In genomic region chrX:72022750-72023398, GRCm38 (mm10) we compare ENCODE assay signal across 10 mouse cellular contexts. TPM values are rescaled to one million over a fixed set of nuclear protein-coding genes. Genes with fewer than 3 reads are reported as not detected.
A peak's percentile ranks its signal among the peaks of the same experiment; 100 is the strongest.
DNase-seq lines count a peak whose midpoint lies in the region; ATAC-seq and TF ChIP-seq lines count a peak whose summit lies in the region.
"Had no signal": no experiment of that assay in that cellular context is flagged by ENCODE, and none has a peak within 500 bp of the region (broad histone marks: within the 10 kb centered on the region; RNA-seq: fewer than 3 reads in every experiment).

No protein-coding gene starts in this region.

- TF ChIP-seq CTCF in MEL (IDR thresholded peaks at IDR 0.05 in 2 of 3, conservative IDR thresholded peaks at IDR 0.05 in 1 of 3; ENCODE audit: control insufficient read depth in 1 of 3, insufficient read depth in 1 of 3, low read depth in 2 of 3, low read length in 3 of 3, poor library complexity in 1 of 3, severe bottlenecking in 1 of 3) = peak in 2 of 3 experiments; percentile 6 to 30; a peak in 2 of 6 replicates

- DNase-seq in kidney, adult 9 months = peak; percentile 17
- no peak for DNase-seq in kidney, adult 11 months
- DNase-seq in MEL (ENCODE audit: low read depth, low spot score) = no peak
- DNase-seq in embryo, embryonic 11.5 days (ENCODE audit: low read depth, low spot score) = peak; percentile 8
- peak; percentile 9 to 29 for DNase-seq in layer of hippocampus, postnatal 14 days (ENCODE audit: low spot score in 2 of 2)
- DNase-seq in retina, postnatal 1 day = peak; percentile 58
- DNase-seq in B cell, adult 2 months = no peak

- no peak overlapping the region for H3K9ac ChIP-seq in MEL (ENCODE audit: control insufficient read depth, low read depth, low read length, poor library complexity, severe bottlenecking)
- H3K9ac ChIP-seq: embryonic facial prominence, embryonic 13.5 days; neural tube, embryonic 12.5 days had no signal

- no peak for TF ChIP-seq EP300 in MEL (IDR thresholded peaks at IDR 0.05; ENCODE audit: low read depth in 1 of 2, low read length in 2 of 2)

- no peak for ATAC-seq in activated CD4-positive, CD25-positive, alpha-beta regulatory T cell, adult 4 months

- no peaks in the 10 kb centered on the region for H3K9me3 ChIP-seq in MEL (replicated peaks; ENCODE audit: insufficient read depth, low read length)
- H3K9me3 ChIP-seq: embryonic facial prominence, embryonic 13.5 days; neural tube, embryonic 12.5 days had no signal

- no peaks in the 10 kb centered on the region for H3K36me3 ChIP-seq in MEL (ENCODE audit: control insufficient read depth in 1 of 2, insufficient read depth in 2 of 2, low read length in 2 of 2)
- H3K36me3 ChIP-seq: embryonic facial prominence, embryonic 13.5 days; neural tube, embryonic 12.5 days had no signal

- H3K79me2 ChIP-seq in MEL (ENCODE audit: control insufficient read depth, insufficient read depth, low read length, poor library complexity) = no peaks in the 10 kb centered on the region

- H3K4me1 ChIP-seq in MEL (ENCODE audit: control insufficient read depth in 1 of 2, insufficient read depth in 2 of 2, low read length in 2 of 2) = no peaks in the 10 kb centered on the region
- H3K4me1 ChIP-seq: embryonic facial prominence, embryonic 13.5 days; neural tube, embryonic 12.5 days had no signal

- TF ChIP-seq POLR2A in MEL (IDR thresholded peaks at IDR 0.05; ENCODE audit: control insufficient read depth in 1 of 2, insufficient read depth in 1 of 2, low read depth in 1 of 2, low read length in 2 of 2, poor library complexity in 1 of 2) = no peak

- H3K27me3 ChIP-seq in MEL (ENCODE audit: control insufficient read depth in 1 of 2, insufficient read depth in 2 of 2, low read length in 2 of 2) = no peaks in the 10 kb centered on the region
- H3K27me3 ChIP-seq: embryonic facial prominence, embryonic 13.5 days; neural tube, embryonic 12.5 days had no signal

- no peak for TF ChIP-seq RAD21 in MEL (IDR thresholded peaks at IDR 0.05; ENCODE audit: low read depth, low read length)

- H3K27ac ChIP-seq in MEL (ENCODE audit: control insufficient read depth, low read depth, low read length) = no peak overlapping the region
- H3K27ac ChIP-seq: embryonic facial prominence, embryonic 13.5 days; neural tube, embryonic 12.5 days had no signal

- no peak overlapping the region for H3K4me3 ChIP-seq in MEL (ENCODE audit: control insufficient read depth in 1 of 2, insufficient read depth in 1 of 2, low read depth in 2 of 2, low read length in 2 of 2)
- H3K4me3 ChIP-seq: embryonic facial prominence, embryonic 13.5 days; neural tube, embryonic 12.5 days had no signal

TF ChIP-seq in MEL, 35 proteins besides CTCF, POLR2A, EP300 and RAD21:
- TF ChIP-seq TCF12 (IDR thresholded peaks at IDR 0.05; ENCODE audit: low read depth, low read length) = no peak

RNA-seq across cellular contexts. Expression of gene Cnga2, which starts 31.2 kb away (rescaled TPM):
- not detected in 2 replicates for total RNA-seq in MEL (2012; rRNA removed)
- not detected for polyA plus RNA-seq in MEL (2012; ENCODE audit: insufficient read depth in 1 of 2, insufficient read length in 2 of 2, low read depth in 1 of 2, low replicate concordance in 2 of 2, missing spikeins in 1 of 2)
- under 1 TPM; 0.09 to 0.19 TPM for total RNA-seq in layer of hippocampus, postnatal 14 days (2021)
- not detected for polyA plus RNA-seq in activated CD4-positive, CD25-positive, alpha-beta regulatory T cell, adult 4 months (2017; shearing (Covaris generic))

RNA-seq across cellular contexts. Expression of gene Fate1, which starts 50.1 kb away (rescaled TPM):
- total RNA-seq in MEL (2012; rRNA removed) = not detected in 2 replicates
- polyA plus RNA-seq in MEL (2012; ENCODE audit: insufficient read depth in 1 of 2, insufficient read length in 2 of 2, low read depth in 1 of 2, low replicate concordance in 2 of 2, missing spikeins in 1 of 2) = not detected
- total RNA-seq in layer of hippocampus, postnatal 14 days (2021) = not detected
- not detected for polyA plus RNA-seq in activated CD4-positive, CD25-positive, alpha-beta regulatory T cell, adult 4 months (2017; shearing (Covaris generic))
- polyA plus RNA-seq: embryonic facial prominence, embryonic 13.5 days; neural tube, embryonic 12.5 days had no signal

Comparison
In these comparisons a context has a peak if more than half of its experiments do, and no peak if none do; other contexts are left out.
1. DNase-seq: peak in kidney, adult 9 months (single experiment), embryo, embryonic 11.5 days (single experiment), layer of hippocampus, postnatal 14 days (2 of 2) and retina, postnatal 1 day (single experiment); none in kidney, adult 11 months (single experiment), MEL (single experiment) and B cell, adult 2 months (0 of 2).